Mouse (Mus musculus) layer of hippocampus, adult 9-11 months (tissue): Measurements from ENCODE around the gene Fndc3b.

Experiments
- DNase-seq: peaks from one replicate; pipeline ENCODE4 v3.0.0; 2022

Fndc3b gene

GRCm38 (mm10) chr3:27544061-27544460 is 167.0 kb downstream of the Fndc3b start:
- no peak for DNase-seq

GRCm38 (mm10) chr3:27541841-27542240 is 169.3 kb downstream of the Fndc3b start:
- DNase-seq = no peak

DNA sequence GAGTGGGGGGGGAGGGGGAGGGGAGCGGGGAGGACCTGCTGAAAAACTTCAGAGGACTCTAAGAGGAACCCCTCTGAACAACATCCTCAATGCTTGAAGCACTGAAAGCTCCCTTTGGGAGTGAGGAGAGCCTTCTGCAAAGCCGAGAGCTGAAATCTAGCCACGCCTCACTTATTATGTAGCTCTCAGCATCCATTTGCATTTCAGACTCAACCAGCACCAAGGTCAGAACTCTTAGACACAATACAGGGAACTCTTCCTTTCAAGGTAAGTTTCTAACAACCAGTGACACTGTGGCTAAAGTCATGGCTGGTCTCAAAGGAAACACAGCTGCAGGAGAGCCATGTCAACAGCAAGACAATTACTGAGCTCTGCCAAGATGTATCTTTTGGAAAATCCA is 169.9 kb downstream of the Fndc3b start:
- DNase-seq = no peak

GRCm38 (mm10) chr3:27534208-27534607 is 176.9 kb downstream of the Fndc3b start:
- DNase-seq = no peak

DNA sequence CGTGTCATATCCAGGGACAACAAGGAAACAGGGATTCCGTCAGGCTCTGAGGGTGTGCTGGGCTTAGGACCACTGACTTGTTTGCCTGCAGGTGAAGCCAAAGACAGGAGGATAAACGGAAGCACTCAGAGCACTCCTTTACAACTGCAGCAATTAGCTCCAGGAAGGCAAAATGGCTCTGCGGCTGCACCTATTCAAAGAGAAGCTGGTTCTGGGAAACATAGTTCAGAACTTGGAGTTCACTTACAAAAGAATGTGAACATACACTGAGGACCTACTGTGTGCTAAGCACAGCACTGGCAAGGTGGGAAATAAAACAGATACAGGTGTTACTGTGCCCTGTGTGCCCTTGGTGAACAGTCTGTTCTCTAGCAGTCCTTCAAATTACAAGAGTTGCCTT is 177.4 kb downstream of the Fndc3b start:
- DNase-seq = no peak

DNA sequence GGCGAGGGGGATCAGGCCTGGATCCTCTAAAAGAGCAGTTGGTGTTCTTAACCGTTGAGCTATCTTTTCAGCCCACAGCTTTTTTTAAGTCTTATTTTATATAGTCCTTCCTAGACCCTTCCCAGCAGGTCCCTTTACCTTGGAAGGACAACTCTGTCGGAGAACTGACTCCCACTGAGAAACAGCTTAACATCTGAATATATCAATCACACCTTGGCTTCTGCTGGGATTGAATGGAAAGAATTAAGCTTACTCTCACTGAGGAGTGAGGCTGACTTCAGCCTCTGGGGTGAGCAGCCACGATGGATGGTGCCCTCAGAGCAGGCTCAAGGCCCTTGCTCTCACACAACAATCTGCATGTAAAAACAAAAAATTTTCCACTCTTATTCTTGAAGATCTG is 179.1 kb downstream of the Fndc3b start:
- DNase-seq = no peak

DNA sequence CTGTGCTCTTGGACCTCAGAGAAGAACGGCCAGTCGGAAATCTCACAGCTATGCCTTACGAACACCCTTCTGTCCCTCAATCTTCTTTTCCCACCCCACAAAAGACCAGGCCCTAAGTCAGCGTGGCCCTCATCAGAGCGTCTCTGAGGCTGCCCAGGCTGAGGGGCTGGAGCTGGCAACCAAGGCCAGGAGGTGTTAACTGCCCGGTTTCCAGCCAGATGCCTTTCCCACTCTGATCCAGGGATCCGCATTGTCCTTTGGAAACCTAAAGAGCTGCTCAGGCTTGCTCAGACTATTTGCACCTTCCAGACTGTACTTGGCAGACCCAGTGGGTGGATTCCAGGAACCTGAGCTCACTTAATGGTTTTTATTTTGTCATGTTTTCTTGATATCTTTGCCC is 180.7 kb downstream of the Fndc3b start:
- no peak for DNase-seq

DNA sequence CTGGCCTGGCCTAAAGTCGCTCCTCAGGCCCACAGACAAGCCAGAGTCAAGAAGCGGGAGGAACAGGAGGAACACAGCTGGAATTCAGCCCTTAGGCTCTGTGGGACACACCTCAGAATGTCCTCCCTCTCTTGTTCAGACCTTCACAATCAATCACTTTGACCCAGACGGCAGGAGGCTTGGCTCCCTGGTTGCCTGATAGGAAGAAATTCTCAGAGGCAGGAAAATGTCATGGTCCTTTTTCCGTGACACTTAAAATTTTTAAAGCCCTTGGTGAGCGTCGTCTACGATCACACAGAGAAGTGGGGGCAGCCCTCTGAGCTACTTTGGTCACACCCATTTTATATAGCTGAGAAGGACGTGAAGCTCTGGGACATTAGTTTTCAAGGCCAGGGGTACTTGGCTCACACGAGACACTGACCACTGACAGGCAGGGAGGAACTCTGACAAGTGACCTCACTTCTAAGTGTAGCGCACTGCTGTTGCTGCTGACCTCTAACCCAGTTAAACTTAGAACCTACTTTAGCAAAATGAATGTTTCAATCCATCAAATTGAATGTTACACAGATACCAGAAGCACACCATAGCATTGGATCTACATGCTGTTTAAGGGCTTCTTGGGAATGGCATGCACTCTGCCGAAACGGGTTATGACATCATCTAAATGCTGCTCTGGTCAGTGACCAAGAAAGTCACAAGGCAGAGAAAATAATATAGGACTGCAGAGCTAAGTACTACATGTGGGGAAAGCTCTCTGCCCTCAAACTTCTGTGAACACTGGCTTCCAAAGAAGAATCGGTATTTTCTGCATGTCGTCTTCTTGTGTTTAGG is 181.7 kb downstream of the Fndc3b start:
- DNase-seq = no peak

DNA sequence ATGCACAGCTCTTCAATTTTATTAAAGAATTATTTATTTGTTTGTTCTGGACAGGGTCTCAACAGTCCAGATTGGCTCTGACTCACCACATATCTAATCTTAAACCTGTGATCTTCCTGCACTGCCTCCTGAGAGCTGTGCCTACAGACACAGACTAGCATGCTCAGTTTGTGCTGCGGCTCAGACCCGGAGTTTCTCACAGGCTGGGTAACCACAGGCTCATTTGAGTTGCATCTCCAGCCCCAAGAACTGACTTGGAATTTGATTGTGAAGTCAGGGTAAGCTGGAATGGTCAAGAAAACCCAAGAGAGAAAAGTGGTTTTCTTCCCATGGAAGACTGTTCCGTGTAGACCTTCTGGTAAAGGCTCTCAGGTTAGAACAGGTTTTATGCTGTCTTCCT is 184.1 kb downstream of the Fndc3b start:
- no peak for DNase-seq

DNA sequence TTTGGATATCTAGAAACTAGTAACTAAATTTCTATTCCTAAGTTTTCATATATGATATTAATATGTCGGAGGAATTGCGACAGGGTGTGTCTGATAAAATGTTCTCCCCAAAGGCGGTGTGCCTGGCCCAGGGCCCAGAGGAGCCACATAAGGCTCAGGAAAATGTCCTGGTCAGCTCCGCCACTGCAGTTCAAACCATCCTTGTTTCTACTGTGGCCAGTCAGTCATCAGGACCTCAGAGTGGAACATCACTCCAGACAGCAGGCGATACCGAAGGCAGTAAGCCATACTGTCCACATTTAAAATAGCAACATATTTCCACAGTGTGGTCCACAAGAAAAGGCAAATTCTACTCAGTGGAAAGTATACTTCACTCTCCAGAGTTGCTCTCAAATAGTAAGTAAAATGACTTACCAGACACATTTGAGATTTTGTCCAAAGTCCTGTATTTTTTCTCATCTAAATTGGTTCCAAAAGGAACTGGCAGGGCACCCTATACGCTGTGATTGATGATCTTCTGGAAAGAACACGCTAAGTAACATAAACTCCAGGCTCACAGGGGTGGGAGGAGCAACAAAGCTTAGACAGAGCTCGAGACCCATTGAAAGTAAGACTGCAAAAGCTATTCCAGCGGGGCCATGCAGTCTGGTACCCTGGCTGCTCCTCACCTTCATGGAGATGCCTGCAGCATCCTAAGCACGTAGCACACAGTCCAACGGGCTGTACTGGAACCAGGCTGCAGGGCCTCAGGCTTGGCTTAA is 187.8 kb downstream of the Fndc3b start:
- DNase-seq = no peak

DNA sequence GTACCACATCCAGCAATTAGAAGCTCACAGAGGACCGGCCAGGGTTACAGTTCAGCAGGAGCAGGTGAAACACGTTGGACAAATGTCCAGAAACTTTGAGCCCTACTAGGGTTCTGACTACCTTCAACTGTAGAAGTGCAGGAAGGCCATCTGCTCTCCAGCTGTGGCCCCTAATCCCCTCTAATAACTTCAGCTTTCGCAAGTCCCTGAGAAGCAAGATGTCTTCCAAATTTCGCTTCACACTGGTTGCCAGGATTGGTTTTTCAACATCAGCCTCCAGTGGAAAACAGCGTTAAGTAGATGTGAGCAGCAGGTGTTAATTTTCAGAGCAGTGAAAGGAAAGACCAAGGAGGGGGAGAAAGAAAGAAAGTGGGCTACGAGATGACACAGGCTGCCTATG is 190.7 kb downstream of the Fndc3b start:
- DNase-seq = no peak

DNA sequence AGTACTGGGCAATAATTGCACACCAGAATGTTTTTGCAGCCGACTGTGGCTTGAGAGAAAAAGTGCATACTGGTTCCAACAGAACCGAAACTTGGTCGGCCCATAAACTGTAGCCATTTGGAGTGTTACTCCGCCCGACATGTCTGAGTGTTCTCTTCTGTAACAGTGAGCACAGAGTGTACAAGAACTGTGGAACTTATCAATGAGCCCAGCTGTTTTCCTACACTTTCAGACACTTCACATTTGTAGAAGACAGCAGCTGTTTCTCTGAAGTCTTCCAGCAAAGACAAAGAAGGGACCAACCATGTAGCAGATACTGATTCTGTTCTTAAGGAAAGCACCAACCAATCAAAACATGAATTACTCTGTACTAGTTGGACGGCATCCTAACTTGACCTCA is 191.6 kb downstream of the Fndc3b start:
- no peak for DNase-seq

DNA sequence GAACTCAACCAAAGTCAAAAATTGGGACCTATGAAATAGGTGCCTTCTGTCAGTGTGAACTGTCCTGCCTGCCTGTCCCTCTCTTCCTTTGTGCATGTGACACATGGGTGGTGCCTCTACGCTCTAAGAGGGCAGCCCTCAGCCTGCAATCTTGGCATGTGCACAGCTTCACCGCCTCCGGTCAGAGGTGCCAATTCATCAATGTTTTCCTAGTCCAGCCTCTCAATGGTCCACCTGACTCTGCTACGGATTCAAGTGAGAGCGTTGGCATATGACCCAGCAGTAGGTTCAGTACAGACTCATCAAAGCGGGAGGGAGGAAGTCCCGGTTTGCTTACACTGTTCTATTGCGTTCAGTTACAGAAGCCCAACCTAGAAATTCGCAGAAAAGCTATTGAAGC is 192.2 kb downstream of the Fndc3b start:
- DNase-seq = no peak

- no peak for DNase-seq
These were observed 194.6 kb downstream of the Fndc3b start for GRCm38 (mm10) chr3:27516536-27516935.

GRCm38 (mm10) chr3:27511765-27512164 is 199.3 kb downstream of the Fndc3b start:
- no peak for DNase-seq

GRCm38 (mm10) chr3:27506886-27507285 is 204.2 kb downstream of the Fndc3b start:
- no peak for DNase-seq

DNA sequence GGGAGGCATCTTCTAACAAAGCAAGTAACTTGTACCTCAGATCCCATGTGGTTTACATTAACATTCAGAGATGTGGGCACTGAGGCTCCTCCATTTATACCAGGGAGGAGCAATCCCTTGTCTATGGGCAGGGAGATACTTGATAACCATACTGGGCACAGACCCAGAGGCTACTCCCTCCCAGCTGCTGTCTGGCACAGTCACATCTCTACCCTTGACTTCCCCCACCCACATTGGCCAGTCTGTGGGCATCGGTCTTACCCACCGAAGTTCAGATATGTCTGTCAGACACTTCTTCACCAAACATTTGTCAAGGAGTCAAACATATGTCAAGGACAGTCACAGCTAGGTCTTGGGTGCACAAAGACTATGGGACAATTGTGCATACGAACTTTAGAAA is 205.5 kb downstream of the Fndc3b start:
- no peak for DNase-seq

- no peak for DNase-seq
These were observed 207.6 kb downstream of the Fndc3b start for GRCm38 (mm10) chr3:27503279-27504038.

- DNase-seq = no peak
These were observed 215.6 kb downstream of the Fndc3b start for GRCm38 (mm10) chr3:27495296-27496073.

GRCm38 (mm10) chr3:27494698-27495097 is 216.4 kb downstream of the Fndc3b start:
- no peak for DNase-seq

DNA sequence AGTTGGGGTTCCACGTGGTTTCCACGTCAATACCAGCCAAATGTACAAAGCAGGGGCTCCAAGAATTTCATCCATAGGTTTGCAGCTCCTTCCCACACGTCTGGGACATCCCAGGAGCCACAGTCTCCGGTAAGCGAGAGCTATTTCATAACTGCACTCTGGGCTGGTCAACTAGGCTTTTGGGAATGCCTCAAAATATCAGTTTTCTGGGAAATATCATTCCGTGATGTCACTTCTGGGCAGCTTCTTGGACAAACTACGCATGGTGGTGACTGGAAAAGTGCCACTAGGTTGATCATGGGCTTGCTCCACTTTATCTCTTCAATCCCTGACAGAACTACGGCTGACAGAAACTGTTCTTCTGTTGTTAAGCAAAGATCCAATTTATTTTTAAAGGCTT is 217.0 kb downstream of the Fndc3b start:
- DNase-seq = no peak

GRCm38 (mm10) chr3:27491821-27492220 is 219.3 kb downstream of the Fndc3b start:
- DNase-seq = no peak

- no peak for DNase-seq
These were observed 219.7 kb downstream of the Fndc3b start for GRCm38 (mm10) chr3:27491367-27491766.
